Mouse (Mus musculus) heart, adult 2 months (tissue): ENCODE results near the gene Nek2. TPM values are rescaled to one million over a fixed set of nuclear protein-coding genes. Genes with fewer than 3 reads are reported as not detected.

ENCODE experiments used
- DNase-seq, 2 experiments: peaks; one replicate each; pipeline ENCODE4 v3.0.0; 2021
- H3K27ac ChIP-seq: fragments of 200-600 bp; 2 replicates; pipeline ENCODE4 v1.8.1; 2022
- H3K27me3 ChIP-seq: fragments of 200-500 bp; 2 replicates; pipeline ENCODE4 v1.6.1; 2012; ENCODE audit warnings: mild to moderate bottlenecking, low read length, inconsistent platforms, mixed read lengths; ENCODE audit not compliant: control insufficient read depth, insufficient read depth
- H3K36me3 ChIP-seq: fragments of 200-500 bp; 2 replicates; pipeline ENCODE4 v1.6.1; 2012; ENCODE audit warnings: low read length, inconsistent platforms; ENCODE audit not compliant: control insufficient read depth, insufficient read depth
- H3K4me1 ChIP-seq: fragments of 200-500 bp; 2 replicates; pipeline ENCODE4 v1.6.1; 2011; ENCODE audit warnings: low read length; ENCODE audit not compliant: control insufficient read depth, insufficient read depth
- H3K4me3 ChIP-seq: fragments of 200-600 bp; 2 replicates; pipeline ENCODE4 v1.8.1; 2022
- H3K79me2 ChIP-seq: fragments of 200-500 bp; replicated peaks from 2 replicates; pipeline ENCODE4 v1.6.1; 2012; ENCODE audit warnings: mild to moderate bottlenecking, inconsistent platforms, low read length, moderate library complexity, mixed read lengths; ENCODE audit not compliant: control insufficient read depth, insufficient read depth
- H3K9ac ChIP-seq: fragments of 200-500 bp; 2 replicates; pipeline ENCODE4 v1.6.1; 2012; ENCODE audit warnings: low read depth, mild to moderate bottlenecking, control low read depth, inconsistent platforms, low read length, mixed read lengths
- CTCF ChIP-seq: fragments of 200-600 bp; IDR thresholded peaks from 2 replicates; pipeline ENCODE4 v1.8.1; 2022; ENCODE audit warnings: antibody characterized with exemption, mild to moderate bottlenecking, moderate library complexity
- EP300 ChIP-seq: fragments of 200-500 bp; IDR thresholded peaks from 2 replicates; pipeline ENCODE4 v1.6.1; 2011; ENCODE audit warnings: low read depth, low read length, control low read depth; ENCODE audit not compliant: insufficient read depth
- POLR2A ChIP-seq: fragments of 200-500 bp; IDR thresholded peaks from 2 replicates; pipeline ENCODE4 v1.6.1; 2011; ENCODE audit warnings: mild to moderate bottlenecking, low read depth, low read length, control low read depth; ENCODE audit not compliant: insufficient read depth
- WGBS: fragments of 180-500 bp; shearing (Covaris S2); methylation state at CpG from one replicate; pipeline ENCODE4 v1.1.7; 2018; 5-methylcytosine and 5-hydroxymethylcytosine counted together
- intact Hi-C: fragments of 180-260 bp; cut with DNase I; formaldehyde crosslinking; loops from one replicate; pipeline ENCODE4 v1.15.1; 2025
- long read RNA-seq: library from polyadenylated mRNA; stranded (forward); transcript quantifications from one replicate; pipeline ENCODE4 v2.0.0, GENCODE M21; 2021
- polyA plus RNA-seq: library from polyadenylated mRNA; depleted of rRNA; stranded (reverse); fragments of >200 nt; gene quantifications from 2 replicates; pipeline ENCODE4 v1.2.3, GENCODE M21; 2012; rRNA removed
- total RNA-seq, 2 experiments: library from RNA; stranded (reverse); gene quantifications; 2 replicates each; pipeline ENCODE4 v1.2.3; 2021

Nek2 gene
- under 1 TPM; 0.09 to 0.37 TPM for total RNA-seq
- 0.44 and 0.47 TPM in 2 replicates for polyA plus RNA-seq
- long read RNA-seq, partial matches to known transcripts = 0 of 1 reads
- long read RNA-seq, other reads (novel, unspliced or antisense) = 0 of 1 reads

GRCm38 (mm10) chr1:191821326-191822091 is at the start of gene Nek2:
Gene Nek2 (plus strand): TSS chr1:191821444.
- Histone ChIP-seq H3K4me1 (peaks cover 3% of the 10 kb centered on the region), H3K4me3 (peak within 1 kb of the TSS; percentile 50), H3K27me3 (no peaks in the 10 kb centered on the region), H3K9ac (peak within 1 kb of the TSS; percentile 54), H3K79me2 (no peaks in the 10 kb centered on the region), H3K36me3 (no peaks in the 10 kb centered on the region), H3K27ac (no peak within 1 kb of the TSS)
- TF ChIP-seq EP300 (no peak), POLR2A (no peak)
- WGBS = under 1% methylated on average over 79 of the region's 79 CpGs
- intact Hi-C loops = loop anchor here (2.0 kb wide), 1 partner anchor 103 kb away; no protein-coding TSS in a partner anchor
- DNase-seq = peak; percentile 95

GRCm38 (mm10) chr1:191774106-191774505 is 47.1 kb upstream of the Nek2 start:
- TF ChIP-seq CTCF = no peak
- TF ChIP-seq POLR2A = no peak
- TF ChIP-seq EP300 = no peak
- Histone ChIP-seq H3K9ac (no peak overlapping the region), H3K27me3 (no peaks in the 10 kb centered on the region), H3K27ac (no peak overlapping the region), H3K4me3 (no peak overlapping the region), H3K36me3 (no peaks in the 10 kb centered on the region; the same call in 1 of the 2 replicates), H3K4me1 (no peaks in the 10 kb centered on the region), H3K79me2 (no peaks in the 10 kb centered on the region)
- WGBS = 55% methylated on average over 5 of the region's 5 CpGs
- no peak for DNase-seq
- intact Hi-C loops = no loop called here

- WGBS = 82% methylated on average over 8 of the region's 8 CpGs
- TF ChIP-seq EP300 (no peak), POLR2A (no peak), CTCF (no peak)
Measured at GRCm38 (mm10) chr1:191775116-191775515, 46.1 kb upstream of the Nek2 start.

DNA sequence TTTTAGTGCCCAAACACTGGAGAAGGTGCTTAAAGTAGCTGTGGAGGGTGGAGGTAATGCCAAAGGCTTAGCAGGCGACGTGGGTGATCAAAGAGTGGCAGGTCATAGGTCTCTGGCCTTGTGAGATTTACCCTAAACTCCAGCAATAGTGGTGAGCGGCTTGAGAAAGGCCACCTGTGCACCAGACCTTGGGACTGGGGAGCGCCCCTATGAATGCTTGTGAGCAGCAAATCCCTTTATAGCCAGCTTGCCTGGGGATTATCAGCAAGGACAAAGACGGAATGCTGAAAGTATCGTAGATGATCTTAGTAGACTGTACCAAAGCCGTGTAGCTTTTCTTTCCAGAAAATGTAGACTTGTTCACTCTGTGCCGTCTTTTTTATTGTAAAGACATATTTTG is 43.7 kb upstream of the Nek2 start:
- no peak for DNase-seq
- 88% methylated on average over 8 of the region's 8 CpGs for WGBS
- no peaks in the 10 kb centered on the region for H3K27me3 ChIP-seq
- intact Hi-C loops = no loop called here
- no peak overlapping the region for H3K4me3 ChIP-seq
- no peaks in the 10 kb centered on the region for H3K79me2 ChIP-seq
- H3K9ac ChIP-seq = no peak overlapping the region
- TF ChIP-seq EP300 (no peak), CTCF (no peak), POLR2A (no peak)
- H3K36me3 ChIP-seq = peaks cover 4% of the 10 kb centered on the region
- no peak overlapping the region for H3K27ac ChIP-seq
- H3K4me1 ChIP-seq = no peaks in the 10 kb centered on the region

More at GRCm38 (mm10) chr1:191775116-191775515, 46.1 kb upstream of the Nek2 start:
- intact Hi-C loops = no loop called here
- H3K27ac ChIP-seq = no peak overlapping the region
- no peaks in the 10 kb centered on the region for H3K79me2 ChIP-seq
- peaks cover 3% of the 10 kb centered on the region for H3K36me3 ChIP-seq
- H3K9ac ChIP-seq = no peak overlapping the region
- no peaks in the 10 kb centered on the region for H3K4me1 ChIP-seq
- no peak overlapping the region for H3K4me3 ChIP-seq
- H3K27me3 ChIP-seq = no peaks in the 10 kb centered on the region
- DNase-seq = no peak

- no peaks in the 10 kb centered on the region for H3K4me1 ChIP-seq
- peaks cover 4% of the 10 kb centered on the region for H3K36me3 ChIP-seq
- H3K4me3 ChIP-seq = no peak overlapping the region
- WGBS = 84% methylated on average over 1 of the region's 1 CpGs
- DNase-seq = no peak
- no peaks in the 10 kb centered on the region for H3K27me3 ChIP-seq
- no peak overlapping the region for H3K27ac ChIP-seq
- no peak overlapping the region for H3K9ac ChIP-seq
- TF ChIP-seq EP300 (no peak), POLR2A (no peak), CTCF (no peak)
- H3K79me2 ChIP-seq = no peaks in the 10 kb centered on the region
- intact Hi-C loops = no loop called here
Measured at GRCm38 (mm10) chr1:191780470-191780869, 40.8 kb upstream of the Nek2 start.

DNA sequence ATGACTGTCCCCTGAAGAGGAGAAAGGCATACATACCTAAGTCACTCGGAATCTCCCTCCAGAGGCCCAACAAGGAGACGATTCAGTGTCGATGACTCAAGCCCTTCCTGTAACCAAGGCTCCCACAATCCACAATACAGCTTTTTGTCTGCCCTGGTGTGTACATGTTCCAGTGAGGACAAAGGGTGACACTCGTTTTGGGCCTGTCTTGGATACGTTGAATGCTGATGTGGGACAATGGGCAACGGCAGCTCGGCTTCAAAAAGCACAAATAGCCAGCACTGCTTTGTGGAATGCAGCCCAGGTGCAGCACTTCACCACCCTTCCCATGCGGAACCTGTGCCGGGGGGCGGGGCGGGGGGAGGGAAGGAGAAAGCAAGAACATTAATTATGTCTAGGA is 36.1 kb upstream of the Nek2 start:
- Histone ChIP-seq H3K79me2 (no peaks in the 10 kb centered on the region), H3K4me1 (no peaks in the 10 kb centered on the region), H3K36me3 (peaks cover 2% of the 10 kb centered on the region), H3K9ac (no peak overlapping the region), H3K4me3 (no peak overlapping the region), H3K27me3 (no peaks in the 10 kb centered on the region), H3K27ac (no peak overlapping the region)
- DNase-seq = no peak
- 65% methylated on average over 11 of the region's 11 CpGs for WGBS
- intact Hi-C loops = no loop called here
- TF ChIP-seq EP300 (no peak), CTCF (no peak), POLR2A (no peak)
